ENCODE assay signal across 33 mouse cellular contexts in the genomic region with DNA sequence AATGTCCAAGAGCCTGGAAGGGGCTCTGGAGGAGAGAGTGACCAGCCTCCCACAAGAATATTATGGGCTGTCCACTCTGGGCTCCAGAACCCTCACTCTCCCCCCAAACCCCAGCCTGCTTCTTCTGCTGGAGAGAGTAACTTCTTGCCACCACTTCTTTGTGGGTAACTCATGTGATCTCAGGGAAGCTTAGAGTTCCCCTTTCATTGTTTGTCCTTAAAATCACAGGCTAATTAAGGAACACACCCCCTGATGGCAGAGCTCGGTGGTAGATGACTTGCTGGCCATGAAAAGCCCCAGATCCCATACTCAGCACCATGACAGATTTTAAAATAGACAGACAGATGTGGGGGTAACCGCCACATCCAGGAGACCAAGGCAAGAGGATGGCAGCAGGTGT. TPM values are rescaled to one million over a fixed set of nuclear protein-coding genes. Genes with fewer than 3 reads are reported as not detected.
A peak's percentile ranks its signal among the peaks of the same experiment; 100 is the strongest.
DNase-seq lines count a peak whose midpoint lies in the region; ATAC-seq and TF ChIP-seq lines count a peak whose summit lies in the region.
"Had no signal": no experiment of that assay in that cellular context is flagged by ENCODE, and none has a peak within 500 bp of the region (broad histone marks: within the 10 kb centered on the region; RNA-seq: fewer than 3 reads in every experiment).

No protein-coding gene starts in this region.

- H3K27me3 ChIP-seq in spleen, adult 2 months (ENCODE audit: control insufficient read depth, insufficient read depth, low read length), result no peaks in the 10 kb centered on the region
- H3K27me3 ChIP-seq in forebrain, embryonic 10.5 days (ENCODE audit: poor library complexity, severe bottlenecking), result no peaks in the 10 kb centered on the region
- H3K27me3 ChIP-seq: forebrain, embryonic 13.5 days; neural tube, embryonic 15.5 days had no signal

- no peak for TF ChIP-seq POLR2A in spleen, adult 2 months (IDR thresholded peaks at IDR 0.05; ENCODE audit: low read depth, low read length)

- H3K4me3 ChIP-seq in spleen, adult 2 months (ENCODE audit: extremely low read depth, insufficient read depth, insufficient read length), result no peak overlapping the region
- H3K4me3 ChIP-seq in brown adipose tissue, adult 24 weeks (ENCODE audit: insufficient read depth, low read depth, low read length), result no peak overlapping the region
- H3K4me3 ChIP-seq in forebrain, embryonic 10.5 days, result no peak overlapping the region
- H3K4me3 ChIP-seq: embryonic facial prominence, embryonic 13.5 days; erythroblast, embryonic 14.5 days; forebrain, embryonic 13.5 days; heart, adult 2 months; heart, embryonic 13.5 days; hindbrain, embryonic 12.5 days; neural tube, embryonic 15.5 days had no signal

- no peak for DNase-seq in spleen, adult 2 months (ENCODE audit: low read depth in 1 of 2, low spot score in 2 of 2)
- DNase-seq in spleen, adult 12 weeks (ENCODE audit: low spot score), result no peak
- DNase-seq in thymus, postnatal 0 days (ENCODE audit: low spot score), result no peak
- DNase-seq in forebrain, embryonic 10.5 days (ENCODE audit: extremely low spot score, low spot score), result no peak
- no peak for DNase-seq in thymus, adult 18-20 months
- DNase-seq: cerebellum, adult 18-20 months; cerebellum, postnatal 25 days; embryo, embryonic 11 days; gastrocnemius, postnatal 14 days; kidney, adult 18-20 months; kidney, postnatal 4 days; right cerebral cortex, adult 18-20 months; thymus, postnatal 36 days had no signal

- peaks cover 4% of the 10 kb centered on the region; the same call in 1 of the 2 replicates for H3K4me1 ChIP-seq in spleen, adult 2 months (ENCODE audit: control insufficient read depth, insufficient read depth, insufficient read length)
- H3K4me1 ChIP-seq in brown adipose tissue, adult 24 weeks (ENCODE audit: control insufficient read depth, insufficient read depth, insufficient read length, low read length), result peaks cover 3% of the 10 kb centered on the region; the same call in 1 of the 2 replicates
- no peaks in the 10 kb centered on the region for H3K4me1 ChIP-seq in forebrain, embryonic 10.5 days
- H3K4me1 ChIP-seq: embryonic facial prominence, embryonic 13.5 days; forebrain, embryonic 13.5 days; heart, embryonic 13.5 days; hindbrain, embryonic 12.5 days; neural tube, embryonic 15.5 days had no signal

- ATAC-seq in megakaryocyte, adult 5-6 weeks (ENCODE audit: poor library complexity, severe bottlenecking), result peak; percentile 69
- ATAC-seq: forebrain, embryonic 13.5 days had no signal

- 12% methylated on average over 2 of the region's 2 CpGs for WGBS in spleen, adult 2 months
- WGBS in forebrain, embryonic 10.5 days, result 46% methylated on average over 2 of the region's 2 CpGs

- no peaks in the 10 kb centered on the region for H3K36me3 ChIP-seq in spleen, adult 2 months (ENCODE audit: control insufficient read depth, insufficient read depth, low read length)
- H3K36me3 ChIP-seq in forebrain, embryonic 10.5 days (replicated peaks), result no peaks in the 10 kb centered on the region
- H3K36me3 ChIP-seq: embryonic facial prominence, embryonic 13.5 days; heart, embryonic 13.5 days; hindbrain, embryonic 12.5 days; neural tube, embryonic 15.5 days had no signal

- H3K27ac ChIP-seq in spleen, adult 2 months (ENCODE audit: insufficient read depth, low read length), result peak overlapping the region; percentile 61
- peak overlapping the region; percentile 48; the same call in 1 of the 2 replicates for H3K27ac ChIP-seq in brown adipose tissue, adult 24 weeks (replicated peaks; ENCODE audit: low read depth, low read length)
- H3K27ac ChIP-seq in forebrain, embryonic 10.5 days, result no peak overlapping the region
- H3K27ac ChIP-seq: embryonic facial prominence, embryonic 13.5 days; forebrain, embryonic 13.5 days; heart, adult 2 months; heart, embryonic 13.5 days; hindbrain, embryonic 12.5 days; neural tube, embryonic 15.5 days had no signal

- no peaks in the 10 kb centered on the region for H3K9me3 ChIP-seq in forebrain, embryonic 10.5 days
- H3K9me3 ChIP-seq: embryonic facial prominence, embryonic 13.5 days; forebrain, embryonic 13.5 days; heart, embryonic 13.5 days; hindbrain, embryonic 12.5 days; neural tube, embryonic 15.5 days had no signal

- no peak for TF ChIP-seq CTCF in spleen, adult 2 months (IDR thresholded peaks at IDR 0.05; ENCODE audit: extremely low read depth, insufficient read depth, insufficient read length, insufficient replicate concordance)

RNA-seq across cellular contexts. Expression of gene Prss22, which starts 9.0 kb away (rescaled TPM):
- polyA plus RNA-seq in spleen, adult 2 months (2012; rRNA removed), result 0.06 TPM in 1 of 2 replicates, not detected in the other
- polyA plus RNA-seq in brown adipose tissue, adult 24 weeks (2012; ENCODE audit: insufficient read depth, insufficient read length, missing spikeins), result not detected in 2 replicates
- total RNA-seq in megakaryocyte, adult 5-6 weeks (2015), result not detected in 2 replicates
- total RNA-seq in megakaryocyte, adult 5-6 weeks (2017), result not detected in 2 replicates
- 0.22 and 0.70 TPM in 2 replicates for polyA plus RNA-seq in thymus, postnatal 0 days (2015; fragmentation: Nextera tagmentation; extraction: Ambion mirVana)
- 0.58 and 0.63 TPM in 2 replicates for polyA plus RNA-seq in forebrain, embryonic 10.5 days (2016; fragmentation: Nextera tagmentation; extraction: Ambion mirVana)
- total RNA-seq: adrenal gland, postnatal 36 days; gastrocnemius, postnatal 14 days; heart, adult 2 months; heart, postnatal 14 days; midbrain, postnatal 0 days had no signal
- polyA plus RNA-seq: forebrain, embryonic 13.5 days; heart, adult 2 months; liver, embryonic 16.5 days; midbrain, embryonic 11.5 days; midbrain, postnatal 0 days; neural tube, embryonic 15.5 days; testis, adult 2 months had no signal

RNA-seq across cellular contexts. Expression of gene Prss30, which starts 26.6 kb away (rescaled TPM):
- 10.8 and 13.6 TPM in 2 replicates for polyA plus RNA-seq in spleen, adult 2 months (2012; rRNA removed)
- polyA plus RNA-seq in brown adipose tissue, adult 24 weeks (2012; ENCODE audit: insufficient read depth, insufficient read length, missing spikeins), result not detected in 2 replicates
- 1.2 and 2.5 TPM in 2 replicates for total RNA-seq in megakaryocyte, adult 5-6 weeks (2015)
- total RNA-seq in megakaryocyte, adult 5-6 weeks (2017), result 0.89 and 1.2 TPM in 2 replicates
- polyA plus RNA-seq in thymus, postnatal 0 days (2015; fragmentation: Nextera tagmentation; extraction: Ambion mirVana), result 0.65 and 0.77 TPM in 2 replicates
- polyA plus RNA-seq in forebrain, embryonic 10.5 days (2016; fragmentation: Nextera tagmentation; extraction: Ambion mirVana), result not detected in 2 replicates
- total RNA-seq: gastrocnemius, postnatal 14 days; heart, adult 2 months; heart, postnatal 14 days had no signal
- polyA plus RNA-seq: embryonic facial prominence, embryonic 13.5 days; erythroblast, embryonic 14.5 days; forebrain, embryonic 13.5 days; heart, embryonic 13.5 days; hindbrain, embryonic 12.5 days; midbrain, embryonic 11.5 days; neural tube, embryonic 15.5 days; testis, adult 2 months had no signal

RNA-seq across cellular contexts. Expression of gene Prss27, which starts 31.0 kb away (rescaled TPM):
- 0.07 TPM in 1 of 2 replicates, not detected in the other for polyA plus RNA-seq in spleen, adult 2 months (2012; rRNA removed)
- polyA plus RNA-seq in brown adipose tissue, adult 24 weeks (2012; ENCODE audit: insufficient read depth, insufficient read length, missing spikeins), result 1.7 and 3.0 TPM in 2 replicates
- total RNA-seq in megakaryocyte, adult 5-6 weeks (2015), result not detected in 2 replicates
- not detected in 2 replicates for total RNA-seq in megakaryocyte, adult 5-6 weeks (2017)
- 0.93 and 2.4 TPM in 2 replicates for polyA plus RNA-seq in thymus, postnatal 0 days (2015; fragmentation: Nextera tagmentation; extraction: Ambion mirVana)
- polyA plus RNA-seq in forebrain, embryonic 10.5 days (2016; fragmentation: Nextera tagmentation; extraction: Ambion mirVana), result 0.11 and 0.16 TPM in 2 replicates
- total RNA-seq: gastrocnemius, postnatal 14 days; heart, adult 2 months; heart, postnatal 14 days; left cerebral cortex, adult 18-20 months; left cerebral cortex, postnatal 36 days; midbrain, postnatal 0 days had no signal
- polyA plus RNA-seq: erythroblast, embryonic 14.5 days; heart, adult 2 months; liver, embryonic 16.5 days; midbrain, embryonic 11.5 days; midbrain, postnatal 0 days; testis, adult 2 months had no signal

RNA-seq across cellular contexts. Expression of gene Sbpl, which starts 51.9 kb away (rescaled TPM):
- polyA plus RNA-seq in spleen, adult 2 months (2012; rRNA removed), result not detected in 2 replicates
- not detected in 2 replicates for polyA plus RNA-seq in brown adipose tissue, adult 24 weeks (2012; ENCODE audit: insufficient read depth, insufficient read length, missing spikeins)
- total RNA-seq in megakaryocyte, adult 5-6 weeks (2015), result not detected in 2 replicates
- total RNA-seq in megakaryocyte, adult 5-6 weeks (2017), result not detected in 2 replicates
- 2.8 and 3.9 TPM in 2 replicates for polyA plus RNA-seq in thymus, postnatal 0 days (2015; fragmentation: Nextera tagmentation; extraction: Ambion mirVana)
- polyA plus RNA-seq in forebrain, embryonic 10.5 days (2016; fragmentation: Nextera tagmentation; extraction: Ambion mirVana), result not detected in 2 replicates
- total RNA-seq: adrenal gland, postnatal 36 days; gastrocnemius, postnatal 14 days; heart, adult 2 months; heart, postnatal 14 days; left cerebral cortex, adult 18-20 months; left cerebral cortex, postnatal 36 days; midbrain, postnatal 0 days had no signal
- polyA plus RNA-seq: embryonic facial prominence, embryonic 13.5 days; erythroblast, embryonic 14.5 days; forebrain, embryonic 13.5 days; heart, adult 2 months; heart, embryonic 13.5 days; hindbrain, embryonic 12.5 days; kidney, embryonic 16.5 days; limb, embryonic 14.5 days; liver, embryonic 16.5 days; lung, postnatal 0 days; midbrain, embryonic 11.5 days; midbrain, postnatal 0 days; neural tube, embryonic 15.5 days; testis, adult 2 months had no signal
